Mouse (Mus musculus) heart, embryonic 16.5 days (tissue): ENCODE measurements around the gene Mical3. TPM values are rescaled to one million over a fixed set of nuclear protein-coding genes. Genes with fewer than 3 reads are reported as not detected.
A peak's percentile ranks its signal among the peaks of the same experiment; 100 is the strongest.

Experiments
- ATAC-seq: fragments of 200-750 bp; cut with Nextera tagmentation; replicated peaks from 2 replicates; pipeline ENCODE4 v1.8.0; 2017; ENCODE audit warnings: moderate number of reproducible peaks; ENCODE audit not compliant: insufficient read depth, low FRiP score; ENCODE audit errors: extremely low read depth
- H3K27ac ChIP-seq: fragments of 300-500 bp; sonication (generic); 2 replicates; pipeline ENCODE4 v1.5.1; 2014; ENCODE audit warnings: mild to moderate bottlenecking, low read length, control low read depth, moderate library complexity
- H3K27me3 ChIP-seq: fragments of 300-500 bp; sonication (generic); 2 replicates; pipeline ENCODE4 v1.6.1; 2014; ENCODE audit warnings: low read length, mixed read lengths; ENCODE audit not compliant: control insufficient read depth, insufficient read depth
- H3K36me3 ChIP-seq: fragments of 300-500 bp; sonication (generic); 2 replicates; pipeline ENCODE4 v1.6.1; 2014; ENCODE audit not compliant: control insufficient read depth, insufficient read depth
- H3K4me1 ChIP-seq: fragments of 300-500 bp; sonication (generic); 2 replicates; pipeline ENCODE4 v1.6.1; 2014; ENCODE audit warnings: low read length, mixed read lengths; ENCODE audit not compliant: control insufficient read depth, insufficient read depth
- H3K4me2 ChIP-seq: fragments of 300-500 bp; sonication (generic); 2 replicates; pipeline ENCODE4 v1.6.1; 2014; ENCODE audit warnings: low read depth, mild to moderate bottlenecking, control low read depth, low read length
- H3K4me3 ChIP-seq: fragments of 300-500 bp; sonication (generic); 2 replicates; pipeline ENCODE4 v1.5.1; 2014; ENCODE audit warnings: mild to moderate bottlenecking, control low read depth, low read length
- H3K9ac ChIP-seq: fragments of 300-500 bp; sonication (generic); 2 replicates; pipeline ENCODE4 v1.6.1; 2014; ENCODE audit warnings: low read length, control low read depth
- H3K9me3 ChIP-seq: fragments of 300-500 bp; sonication (generic); replicated peaks from 2 replicates; pipeline ENCODE4 v1.6.1; 2016; ENCODE audit warnings: low read length; ENCODE audit not compliant: control insufficient read depth
- WGBS: fragments of 180-500 bp; shearing (Covaris S2); extraction: QIAGEN DNeasy Blood & Tissue Kit; methylation state at CpG from one replicate; pipeline ENCODE4 v1.1.7; 2014; 5-methylcytosine and 5-hydroxymethylcytosine counted together
- polyA plus RNA-seq: library from polyadenylated mRNA; unstranded; fragments of >200 nt; fragmentation: Nextera tagmentation; extraction: Ambion mirVana; gene quantifications from 2 replicates; pipeline ENCODE4 v1.2.1, GENCODE M21; 2015

The Mical3 gene
- polyA plus RNA-seq, 1 experiment from 2014 or later: 27.2 TPM

DNA sequence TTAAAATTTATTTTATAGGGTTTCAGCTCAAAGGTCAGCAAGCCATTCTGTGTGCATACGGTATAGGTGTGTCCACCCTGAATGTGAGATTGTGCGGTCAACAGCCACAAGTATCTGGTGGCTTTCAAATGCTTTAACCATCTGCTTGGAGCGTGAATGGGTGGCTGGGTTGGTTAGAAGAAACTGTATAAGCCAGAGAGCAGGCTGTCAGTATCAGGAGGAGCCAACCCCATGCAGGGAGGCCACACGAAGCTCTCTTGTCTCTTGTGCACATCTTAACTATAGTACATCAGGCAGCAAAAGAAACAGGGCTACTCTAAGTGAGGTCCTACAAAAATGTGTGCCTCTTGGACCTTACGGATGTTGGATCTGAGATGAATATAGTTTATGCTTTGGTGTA lies 114.7 kb downstream of the Mical3 start:
- H3K4me1 ChIP-seq: peaks cover 16% of the 10 kb centered on the region

DNA sequence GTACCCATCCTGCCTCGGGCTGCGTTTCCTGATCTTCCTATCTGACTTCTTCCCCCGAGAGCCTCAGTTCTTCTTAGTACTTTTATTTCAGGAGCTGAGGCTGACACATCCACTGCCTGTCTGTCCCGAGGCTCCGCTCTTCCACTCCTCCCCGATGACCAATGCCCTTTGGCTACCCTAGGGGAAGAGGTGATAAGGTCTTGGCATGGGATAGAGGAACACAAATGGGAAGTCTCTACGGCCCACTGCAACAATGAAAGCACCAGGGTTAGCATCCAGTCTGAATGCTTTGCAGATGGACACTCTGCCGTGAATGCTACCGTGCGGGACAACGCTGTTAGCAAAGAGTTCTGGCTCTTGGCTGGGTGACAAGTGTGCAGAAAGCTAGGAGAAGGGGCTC lies 116.5 kb downstream of the Mical3 start:
- H3K36me3 ChIP-seq: peaks cover 8% of the 10 kb centered on the region; the same call in 1 of the 2 replicates
- no peak overlapping the region for H3K27ac ChIP-seq
- H3K27me3 ChIP-seq: no peaks in the 10 kb centered on the region
- no peak for ATAC-seq
- H3K4me3 ChIP-seq: no peak overlapping the region
- 51% methylated on average over 11 of the region's 11 CpGs for WGBS
- H3K4me1 ChIP-seq: peaks cover 16% of the 10 kb centered on the region
- no peaks in the 10 kb centered on the region for H3K9me3 ChIP-seq
- no peak overlapping the region for H3K9ac ChIP-seq
- peak overlapping the region; percentile 27; the same call in 1 of the 2 replicates for H3K4me2 ChIP-seq

More for the DNA sequence above, 114.7 kb downstream of the Mical3 start:
- Histone ChIP-seq H3K9ac (no peak overlapping the region), H3K27me3 (no peaks in the 10 kb centered on the region), H3K4me2 (no peak overlapping the region), H3K36me3 (peaks cover 25% of the 10 kb centered on the region), H3K27ac (no peak overlapping the region), H3K4me3 (no peak overlapping the region), H3K9me3 (no peaks in the 10 kb centered on the region)
- no peak for ATAC-seq
- 92% methylated on average over 5 of the region's 5 CpGs for WGBS

DNA sequence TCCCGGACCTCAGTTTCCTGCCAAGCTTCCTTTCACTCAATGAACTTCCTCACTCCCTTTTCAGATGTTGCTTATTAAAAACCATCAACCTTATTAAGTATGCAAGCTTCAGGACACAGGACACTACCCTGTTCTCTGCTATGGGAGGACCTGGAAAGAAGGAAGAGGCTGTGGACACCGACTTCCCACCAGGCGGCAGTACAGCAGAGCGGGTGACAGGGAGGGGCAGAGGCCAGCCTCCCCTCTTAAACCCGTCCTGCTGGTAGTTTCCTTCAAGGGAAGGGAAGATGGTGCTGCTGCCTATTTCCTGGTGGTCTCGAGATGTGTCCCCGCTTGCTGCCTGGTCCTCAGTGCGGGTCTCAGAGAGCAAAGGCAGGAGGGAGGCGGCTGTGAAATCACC lies 117.0 kb downstream of the Mical3 start:
- peak overlapping the region; percentile 27; the same call in 1 of the 2 replicates for H3K4me2 ChIP-seq
- no peaks in the 10 kb centered on the region for H3K9me3 ChIP-seq
- WGBS: 39% methylated on average over 9 of the region's 9 CpGs
- H3K27me3 ChIP-seq: no peaks in the 10 kb centered on the region
- peaks cover 16% of the 10 kb centered on the region for H3K4me1 ChIP-seq
- ATAC-seq: 0 out of 2 replicates have a peak, but pooled peaks have one; percentile 47
- no peak overlapping the region for H3K27ac ChIP-seq
- no peak overlapping the region for H3K9ac ChIP-seq
- no peak overlapping the region for H3K4me3 ChIP-seq
- peaks cover 5% of the 10 kb centered on the region; the same call in 1 of the 2 replicates for H3K36me3 ChIP-seq

DNA sequence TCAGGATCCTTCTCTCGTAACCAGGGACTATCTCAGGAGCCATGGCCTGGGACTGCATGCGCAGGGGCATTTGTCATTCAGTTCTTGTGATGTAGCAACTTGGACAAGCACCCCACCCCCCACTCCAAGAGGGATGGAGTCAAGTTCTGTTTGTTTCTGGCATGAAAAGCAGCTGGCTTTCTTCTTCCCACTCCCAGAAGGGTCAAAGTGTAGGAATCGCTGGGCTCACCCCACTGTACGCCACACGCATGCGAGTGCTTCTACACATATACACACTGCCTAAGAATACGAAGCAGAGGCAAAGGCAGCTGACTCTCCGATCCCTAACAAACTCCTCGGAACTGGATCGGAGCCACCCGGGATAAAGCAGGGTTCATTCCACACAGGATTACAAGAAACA lies 119.1 kb downstream of the Mical3 start:
- Histone ChIP-seq H3K36me3 (peaks cover 11% of the 10 kb centered on the region), H3K4me3 (no peak overlapping the region), H3K27ac (no peak overlapping the region), H3K9me3 (no peaks in the 10 kb centered on the region), H3K9ac (no peak overlapping the region), H3K27me3 (no peaks in the 10 kb centered on the region), H3K4me1 (peaks cover 7% of the 10 kb centered on the region), H3K4me2 (no peak overlapping the region)
- 87% methylated on average over 11 of the region's 11 CpGs for WGBS
- no peak for ATAC-seq

DNA sequence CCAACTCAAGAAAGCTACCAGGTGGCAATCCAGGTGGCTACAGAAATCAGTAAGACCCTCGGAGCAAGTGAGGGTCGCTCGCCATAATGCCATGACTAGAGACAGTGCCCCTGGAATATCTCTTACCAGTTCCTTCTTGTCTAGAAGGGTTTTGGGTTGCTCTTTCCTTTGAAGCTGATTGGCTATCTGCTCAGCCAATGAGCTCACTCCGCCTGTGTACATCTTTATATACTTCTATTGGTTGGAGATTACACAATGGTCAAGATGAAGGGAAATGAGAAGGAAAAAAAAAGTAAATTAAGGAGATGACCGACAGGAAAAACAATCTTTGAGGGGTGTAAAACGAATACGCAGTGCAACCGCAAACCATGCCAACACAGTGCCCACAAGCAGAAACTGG lies 121.1 kb downstream of the Mical3 start:
- Histone ChIP-seq H3K36me3 (peaks cover 13% of the 10 kb centered on the region), H3K4me3 (no peak overlapping the region), H3K9me3 (no peaks in the 10 kb centered on the region), H3K4me1 (peaks cover 4% of the 10 kb centered on the region), H3K27ac (no peak overlapping the region), H3K4me2 (no peak overlapping the region), H3K27me3 (no peaks in the 10 kb centered on the region), H3K9ac (no peak overlapping the region)
- no peak for ATAC-seq
- WGBS: 89% methylated on average over 8 of the region's 8 CpGs

DNA sequence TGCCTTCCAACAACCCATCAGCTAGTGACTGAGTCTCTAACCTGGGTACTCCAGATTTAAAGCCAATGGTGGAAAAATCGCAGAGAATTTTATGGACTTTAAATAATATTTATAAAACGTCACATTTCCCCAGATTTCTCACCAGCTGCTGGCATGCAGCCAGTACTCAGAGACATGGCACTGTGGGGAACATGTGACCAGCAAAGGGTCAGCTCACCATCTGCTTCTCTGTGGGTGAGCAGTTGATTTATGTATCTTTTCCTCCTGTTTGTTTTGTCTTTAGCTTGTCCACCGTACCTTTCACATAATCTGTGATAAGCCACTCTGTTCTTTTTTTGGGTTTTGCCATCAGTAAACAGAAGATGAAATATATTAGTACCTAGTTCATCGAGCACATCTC lies 125.8 kb downstream of the Mical3 start:
- 65% methylated on average over 4 of the region's 4 CpGs for WGBS
- Histone ChIP-seq H3K4me1 (peaks cover 9% of the 10 kb centered on the region), H3K4me2 (no peak overlapping the region), H3K27ac (no peak overlapping the region), H3K4me3 (no peak overlapping the region), H3K36me3 (peaks cover 29% of the 10 kb centered on the region), H3K9ac (no peak overlapping the region), H3K9me3 (no peaks in the 10 kb centered on the region), H3K27me3 (no peaks in the 10 kb centered on the region)
- no peak for ATAC-seq

DNA sequence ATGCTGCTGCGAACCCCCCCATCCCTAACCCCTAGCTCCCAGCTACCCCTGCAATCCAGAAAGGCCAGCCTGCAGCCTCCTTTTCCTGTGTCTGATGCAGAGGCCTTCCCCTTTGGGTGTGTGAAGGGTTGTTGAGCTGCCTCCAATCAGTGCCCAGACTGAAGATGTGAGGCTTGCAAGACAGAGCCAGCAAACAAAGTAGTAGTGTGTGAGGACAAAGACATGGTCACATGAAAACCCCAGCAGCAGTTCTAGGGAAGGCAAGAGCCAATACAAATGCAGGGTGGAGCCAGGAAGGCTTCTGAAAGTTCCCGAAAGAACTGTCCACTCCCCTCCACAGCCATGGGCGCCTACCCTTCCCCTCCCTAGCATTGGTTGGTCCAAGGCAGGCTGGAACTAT lies 127.8 kb downstream of the Mical3 start:
- Histone ChIP-seq H3K4me3 (no peak overlapping the region), H3K36me3 (peaks cover 29% of the 10 kb centered on the region), H3K9me3 (no peaks in the 10 kb centered on the region), H3K27me3 (no peaks in the 10 kb centered on the region), H3K4me1 (peaks cover 21% of the 10 kb centered on the region), H3K9ac (no peak overlapping the region), H3K27ac (no peak overlapping the region), H3K4me2 (no peak overlapping the region)
- no peak for ATAC-seq
- WGBS: 88% methylated on average over 3 of the region's 3 CpGs

DNA sequence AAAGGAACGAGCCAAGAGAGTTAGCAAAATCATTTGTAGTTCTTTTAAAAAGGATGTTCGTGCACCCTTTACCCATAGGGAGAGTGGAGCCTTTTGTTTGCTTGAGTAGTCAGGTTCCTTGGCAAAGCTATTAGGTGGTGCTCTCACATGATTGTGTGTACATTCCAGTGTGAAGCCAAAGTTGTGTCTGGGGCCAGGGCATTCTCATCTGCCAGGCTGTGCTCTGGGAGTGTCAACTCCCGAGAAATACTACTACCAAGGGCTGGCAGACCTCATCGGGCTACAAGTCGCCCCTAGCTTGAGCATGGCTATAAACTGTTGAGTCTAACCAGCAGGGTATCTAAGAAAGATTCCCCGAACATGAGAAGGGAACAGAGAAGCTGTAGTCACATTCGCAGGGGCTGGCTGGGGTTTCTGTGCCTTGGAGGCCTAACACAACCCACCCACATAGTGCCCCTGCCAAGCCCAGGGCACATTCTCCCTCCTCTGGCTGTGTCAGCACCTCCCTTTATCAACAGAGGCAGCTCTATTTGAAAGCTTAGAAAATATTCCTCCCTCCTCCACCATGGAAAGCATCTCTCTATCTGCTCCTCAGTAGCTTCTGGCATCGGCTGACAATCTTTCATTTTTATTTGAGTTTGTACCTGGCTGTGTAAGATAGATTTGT lies 130.8 kb downstream of the Mical3 start:
- Histone ChIP-seq H3K4me2 (no peak overlapping the region), H3K4me3 (no peak overlapping the region), H3K27me3 (no peaks in the 10 kb centered on the region), H3K9me3 (no peaks in the 10 kb centered on the region), H3K36me3 (peaks cover 22% of the 10 kb centered on the region), H3K4me1 (peaks cover 21% of the 10 kb centered on the region), H3K9ac (peak overlapping the region; percentile 42), H3K27ac (peak overlapping the region; percentile 91)
- 56% methylated on average over 8 of the region's 8 CpGs for whole genome bisulfite sequencing
- peak; percentile 73 for ATAC-seq

DNA sequence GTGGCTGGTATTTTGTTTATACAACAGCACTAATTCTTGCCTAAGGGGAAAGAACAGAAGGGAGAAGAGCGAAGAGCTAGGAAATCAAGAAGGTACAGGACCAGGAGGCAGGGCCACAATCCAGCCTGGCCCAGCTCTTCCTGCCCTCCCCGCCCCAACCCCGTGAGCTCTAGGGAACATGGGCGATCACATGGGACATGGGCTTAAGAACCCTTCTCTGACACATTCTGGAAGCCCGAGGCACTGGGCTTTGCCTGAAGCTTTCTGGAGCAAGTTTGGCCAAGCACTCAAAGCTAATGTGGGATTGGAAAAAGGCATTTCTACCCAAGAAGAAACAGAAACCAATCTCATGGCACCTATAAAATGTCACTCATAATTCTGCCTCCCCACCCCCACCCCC lies 131.7 kb downstream of the Mical3 start:
- no peak for ATAC-seq
- H3K27ac ChIP-seq: peak overlapping the region; percentile 91; the same call in 1 of the 2 replicates
- H3K27me3 ChIP-seq: no peaks in the 10 kb centered on the region
- peaks cover 22% of the 10 kb centered on the region for H3K36me3 ChIP-seq
- 78% methylated on average over 5 of the region's 5 CpGs for WGBS
- H3K9me3 ChIP-seq: no peaks in the 10 kb centered on the region
- H3K4me3 ChIP-seq: no peak overlapping the region
- H3K4me2 ChIP-seq: no peak overlapping the region
- H3K9ac ChIP-seq: 0 out of 2 replicates have a peak overlapping the region, but pooled peaks have one; percentile 9
- H3K4me1 ChIP-seq: peaks cover 21% of the 10 kb centered on the region
